ENCODE assay signal across 8 mouse cellular contexts in the genomic region with DNA sequence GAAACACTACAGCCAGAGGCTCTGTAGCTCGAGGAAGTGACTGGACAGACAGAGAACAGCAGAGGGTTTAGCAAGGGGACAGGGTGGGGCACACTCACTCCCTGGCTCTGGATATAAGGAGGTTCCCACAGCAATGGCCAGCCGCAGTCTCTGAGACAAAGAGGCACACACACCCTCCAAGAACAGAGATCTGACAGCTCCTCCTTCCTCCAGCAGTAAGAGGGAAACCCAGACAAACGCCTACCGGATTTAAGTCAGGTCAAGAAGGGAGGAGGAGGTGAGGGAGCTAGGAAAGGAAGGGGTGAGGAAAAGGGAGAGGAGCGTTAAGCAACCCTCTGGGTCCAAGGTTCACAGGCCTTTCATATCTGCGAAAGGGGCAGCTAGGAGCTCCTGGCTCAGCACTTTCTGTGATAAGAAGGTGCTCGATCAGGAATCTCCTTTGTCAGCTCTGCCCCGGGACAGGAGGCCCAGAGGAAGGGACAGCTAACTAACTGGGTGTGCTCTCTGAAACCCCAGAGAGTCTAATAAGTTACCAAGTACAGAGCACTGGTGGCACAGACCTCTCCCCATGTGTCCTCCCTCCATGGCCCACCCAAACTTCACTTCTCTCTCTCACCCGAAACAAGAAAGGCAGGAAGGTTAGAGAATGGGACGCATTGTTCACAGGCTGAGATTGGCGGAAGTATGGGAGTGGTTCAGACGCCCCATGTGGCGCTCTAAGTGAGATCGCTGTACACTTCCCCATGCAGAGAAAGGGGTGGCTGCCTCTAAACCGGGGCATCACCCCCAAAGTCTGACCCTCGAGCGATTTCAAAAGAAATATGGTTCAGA. TPM values are rescaled to one million over a fixed set of nuclear protein-coding genes. Genes with fewer than 3 reads are reported as not detected.
DNase-seq lines count a peak whose midpoint lies in the region; ATAC-seq and TF ChIP-seq lines count a peak whose summit lies in the region.

No protein-coding gene starts in this region.

- H3K9me3 ChIP-seq in E14TG2a.4 (ENCODE audit: low read length), result no peaks in the 10 kb centered on the region
- no peaks in the 10 kb centered on the region for H3K9me3 ChIP-seq in embryonic facial prominence, embryonic 13.5 days
- no peaks in the 10 kb centered on the region for H3K9me3 ChIP-seq in hindbrain, embryonic 16.5 days (ENCODE audit: control insufficient read depth, low read length)
- H3K9me3 ChIP-seq in liver, embryonic 15.5 days (replicated peaks), result no peaks in the 10 kb centered on the region
- H3K9me3 ChIP-seq in neural tube, embryonic 14.5 days (ENCODE audit: control insufficient read depth, low read length), result no peaks in the 10 kb centered on the region

- H3K4me2 ChIP-seq in embryonic facial prominence, embryonic 13.5 days, result no peak overlapping the region
- H3K4me2 ChIP-seq in hindbrain, embryonic 16.5 days (ENCODE audit: low read length), result 0 out of 2 replicates have a peak overlapping the region, but pooled peaks have one; percentile 15
- H3K4me2 ChIP-seq in liver, embryonic 15.5 days, result peak overlapping the region; percentile 39
- H3K4me2 ChIP-seq in neural tube, embryonic 14.5 days (ENCODE audit: low read depth, low read length), result no peak overlapping the region

- H3K4me1 ChIP-seq in E14TG2a.4 (replicated peaks; ENCODE audit: low read depth, low read length), result peaks cover 88% of the 10 kb centered on the region
- peaks cover 21% of the 10 kb centered on the region for H3K4me1 ChIP-seq in embryonic facial prominence, embryonic 13.5 days
- H3K4me1 ChIP-seq in hindbrain, embryonic 16.5 days (ENCODE audit: control insufficient read depth, insufficient read depth, low read depth, low read length), result 0 out of 2 replicates have a peak, but pooled peaks cover 3% of the 10 kb centered on the region
- H3K4me1 ChIP-seq in liver, embryonic 15.5 days (replicated peaks), result peaks cover 58% of the 10 kb centered on the region
- no peaks in the 10 kb centered on the region for H3K4me1 ChIP-seq in neural tube, embryonic 14.5 days (ENCODE audit: control insufficient read depth, insufficient read depth, low read length)

- H3K36me3 ChIP-seq in E14TG2a.4 (ENCODE audit: insufficient read depth, low read length), result peaks cover 68% of the 10 kb centered on the region
- H3K36me3 ChIP-seq in embryonic facial prominence, embryonic 13.5 days, result no peaks in the 10 kb centered on the region
- H3K36me3 ChIP-seq in hindbrain, embryonic 16.5 days (ENCODE audit: control insufficient read depth, insufficient read depth, low read length), result no peaks in the 10 kb centered on the region
- 0 out of 2 replicates have a peak, but pooled peaks cover 6% of the 10 kb centered on the region for H3K36me3 ChIP-seq in liver, embryonic 15.5 days (replicated peaks)
- H3K36me3 ChIP-seq in neural tube, embryonic 14.5 days (ENCODE audit: control insufficient read depth, insufficient read depth, low read length), result no peaks in the 10 kb centered on the region

- H3K9ac ChIP-seq in embryonic facial prominence, embryonic 13.5 days, result no peak overlapping the region
- H3K9ac ChIP-seq in hindbrain, embryonic 16.5 days (ENCODE audit: low read depth, low read length), result 0 out of 2 replicates have a peak overlapping the region, but pooled peaks have one; percentile 15
- H3K9ac ChIP-seq in liver, embryonic 15.5 days, result peak overlapping the region; percentile 21; the same call in 1 of the 2 replicates
- no peak overlapping the region; the same call in 1 of the 2 replicates for H3K9ac ChIP-seq in neural tube, embryonic 14.5 days (replicated peaks; ENCODE audit: low read depth, low read length)

- DNase-seq in adrenal gland, adult 2 months, result no peak
- no peak for DNase-seq in layer of hippocampus, adult 18-20 months (ENCODE audit: low spot score in 2 of 2)
- DNase-seq in adrenal gland, adult (ENCODE audit: inconsistent age in 2 of 2, low spot score in 1 of 2), result no peak

- TF ChIP-seq CTCF in E14TG2a.4 (conservative IDR thresholded peaks at IDR 0.05; ENCODE audit: low read length), result no peak

- WGBS in embryonic facial prominence, embryonic 13.5 days, result 39% methylated on average over 17 of the region's 17 CpGs
- 42% methylated on average over 17 of the region's 17 CpGs for WGBS in hindbrain, embryonic 16.5 days
- WGBS in liver, embryonic 15.5 days (ENCODE audit: insufficient replicate concordance), result 21% methylated on average over 17 of the region's 17 CpGs
- 42% methylated on average over 17 of the region's 17 CpGs for WGBS in neural tube, embryonic 14.5 days

- no peaks in the 10 kb centered on the region for H3K27me3 ChIP-seq in E14TG2a.4 (ENCODE audit: insufficient read depth, low read length)
- peaks cover 5% of the 10 kb centered on the region for H3K27me3 ChIP-seq in embryonic facial prominence, embryonic 13.5 days
- H3K27me3 ChIP-seq in hindbrain, embryonic 16.5 days (replicated peaks; ENCODE audit: control insufficient read depth, insufficient read depth, low read length), result 0 out of 2 replicates have a peak, but pooled peaks cover 6% of the 10 kb centered on the region
- H3K27me3 ChIP-seq in liver, embryonic 15.5 days, result no peaks in the 10 kb centered on the region
- H3K27me3 ChIP-seq in neural tube, embryonic 14.5 days (ENCODE audit: control insufficient read depth, insufficient read depth, low read length), result no peaks in the 10 kb centered on the region

- H3K4me3 ChIP-seq in E14TG2a.4 (replicated peaks; ENCODE audit: low read length), result peak overlapping the region; percentile 84
- no peak overlapping the region for H3K4me3 ChIP-seq in embryonic facial prominence, embryonic 13.5 days
- no peak overlapping the region for H3K4me3 ChIP-seq in hindbrain, embryonic 16.5 days (ENCODE audit: low read length)
- H3K4me3 ChIP-seq in liver, embryonic 15.5 days (replicated peaks), result peak overlapping the region; percentile 9
- no peak overlapping the region for H3K4me3 ChIP-seq in neural tube, embryonic 14.5 days (ENCODE audit: low read depth, low read length)

- ATAC-seq in embryonic facial prominence, embryonic 13.5 days (ENCODE audit: insufficient number of reproducible peaks, insufficient read depth, low FRiP score, low TSS enrichment, low read depth), result no peak
- no peak for ATAC-seq in hindbrain, embryonic 16.5 days
- peak; percentile 50 for ATAC-seq in liver, embryonic 15.5 days (ENCODE audit: insufficient read depth)
- ATAC-seq in neural tube, embryonic 14.5 days (ENCODE audit: low read depth), result no peak

- H3K27ac ChIP-seq in embryonic facial prominence, embryonic 13.5 days, result 0 out of 2 replicates have a peak overlapping the region, but pooled peaks have one; percentile 24
- 0 out of 2 replicates have a peak overlapping the region, but pooled peaks have one; percentile 12 for H3K27ac ChIP-seq in hindbrain, embryonic 16.5 days (ENCODE audit: low read depth, low read length)
- H3K27ac ChIP-seq in liver, embryonic 15.5 days (replicated peaks), result peak overlapping the region; percentile 67
- peak overlapping the region; percentile 39; the same call in 1 of the 2 replicates for H3K27ac ChIP-seq in neural tube, embryonic 14.5 days (ENCODE audit: low read depth, low read length)

RNA-seq across cellular contexts. Expression of a gene that starts 7.4 kb away (rescaled TPM):
- polyA plus RNA-seq in embryonic facial prominence, embryonic 13.5 days (2015; fragmentation: Nextera tagmentation; extraction: Ambion mirVana), result 4.5 and 6.2 TPM in 2 replicates
- polyA plus RNA-seq in hindbrain, embryonic 16.5 days (2015; fragmentation: Nextera tagmentation; extraction: Ambion mirVana), result 4.9 and 5.9 TPM in 2 replicates
- polyA plus RNA-seq in liver, embryonic 15.5 days (2015; fragmentation: Nextera tagmentation; extraction: Ambion mirVana), result 9.9 and 10.5 TPM in 2 replicates
- polyA plus RNA-seq in neural tube, embryonic 14.5 days (2014; fragmentation: Nextera tagmentation; extraction: Ambion mirVana), result 2.6 and 7.1 TPM in 2 replicates
- 1 to 10 TPM; 2.8 to 3.9 TPM for total RNA-seq in adrenal gland, adult 2 months (2021)
- 3.7 and 4.2 TPM in 2 replicates for polyA plus RNA-seq in adrenal gland, adult 2 months (2012; rRNA removed)
- 1 to 10 TPM; 1.5 to 2.2 TPM for total RNA-seq in layer of hippocampus, adult 18-20 months (2021)

RNA-seq across cellular contexts. Expression of a gene that starts 16.5 kb away (rescaled TPM):
- polyA plus RNA-seq in embryonic facial prominence, embryonic 13.5 days (2015; fragmentation: Nextera tagmentation; extraction: Ambion mirVana), result 203 and 286 TPM in 2 replicates
- polyA plus RNA-seq in hindbrain, embryonic 16.5 days (2015; fragmentation: Nextera tagmentation; extraction: Ambion mirVana), result 218 and 228 TPM in 2 replicates
- 128 and 168 TPM in 2 replicates for polyA plus RNA-seq in liver, embryonic 15.5 days (2015; fragmentation: Nextera tagmentation; extraction: Ambion mirVana)
- polyA plus RNA-seq in neural tube, embryonic 14.5 days (2014; fragmentation: Nextera tagmentation; extraction: Ambion mirVana), result 258 and 280 TPM in 2 replicates
- total RNA-seq in adrenal gland, adult 2 months (2021), result 100 to 1,000 TPM; 162 to 202 TPM
- 2,091 and 3,081 TPM in 2 replicates for polyA plus RNA-seq in adrenal gland, adult 2 months (2012; rRNA removed)
- total RNA-seq in layer of hippocampus, adult 18-20 months (2021), result 100 to 1,000 TPM in 1 of 2 experiments, 10 to 100 TPM in 1; 94.8 to 109 TPM

RNA-seq across cellular contexts. Expression of a gene that starts 21.2 kb away (rescaled TPM):
- polyA plus RNA-seq in embryonic facial prominence, embryonic 13.5 days (2015; fragmentation: Nextera tagmentation; extraction: Ambion mirVana), result 202 and 208 TPM in 2 replicates
- polyA plus RNA-seq in hindbrain, embryonic 16.5 days (2015; fragmentation: Nextera tagmentation; extraction: Ambion mirVana), result 45.1 and 56.1 TPM in 2 replicates
- polyA plus RNA-seq in liver, embryonic 15.5 days (2015; fragmentation: Nextera tagmentation; extraction: Ambion mirVana), result 22.6 and 24.7 TPM in 2 replicates
- 24.7 and 49.0 TPM in 2 replicates for polyA plus RNA-seq in neural tube, embryonic 14.5 days (2014; fragmentation: Nextera tagmentation; extraction: Ambion mirVana)
- 10 to 100 TPM; 36.2 to 39.9 TPM for total RNA-seq in adrenal gland, adult 2 months (2021)
- 173 and 192 TPM in 2 replicates for polyA plus RNA-seq in adrenal gland, adult 2 months (2012; rRNA removed)
- 10 to 100 TPM; 15.0 to 15.2 TPM for total RNA-seq in layer of hippocampus, adult 18-20 months (2021)

RNA-seq across cellular contexts. Expression of a gene that starts 49.6 kb away (rescaled TPM):
- 49.4 and 53.3 TPM in 2 replicates for polyA plus RNA-seq in embryonic facial prominence, embryonic 13.5 days (2015; fragmentation: Nextera tagmentation; extraction: Ambion mirVana)
- polyA plus RNA-seq in hindbrain, embryonic 16.5 days (2015; fragmentation: Nextera tagmentation; extraction: Ambion mirVana), result 58.5 and 59.9 TPM in 2 replicates
- 16.0 and 17.2 TPM in 2 replicates for polyA plus RNA-seq in liver, embryonic 15.5 days (2015; fragmentation: Nextera tagmentation; extraction: Ambion mirVana)
- polyA plus RNA-seq in neural tube, embryonic 14.5 days (2014; fragmentation: Nextera tagmentation; extraction: Ambion mirVana), result 66.5 and 75.4 TPM in 2 replicates
- 100 to 1,000 TPM in 1 of 2 experiments, 10 to 100 TPM in 1; 95.8 to 109 TPM for total RNA-seq in adrenal gland, adult 2 months (2021)
- polyA plus RNA-seq in adrenal gland, adult 2 months (2012; rRNA removed), result 461 and 500 TPM in 2 replicates
- total RNA-seq in layer of hippocampus, adult 18-20 months (2021), result 10 to 100 TPM; 51.9 to 53.9 TPM

RNA-seq across cellular contexts. Expression of a gene that starts 53.7 kb away (rescaled TPM):
- 29.7 and 33.1 TPM in 2 replicates for polyA plus RNA-seq in embryonic facial prominence, embryonic 13.5 days (2015; fragmentation: Nextera tagmentation; extraction: Ambion mirVana)
- 31.4 and 35.6 TPM in 2 replicates for polyA plus RNA-seq in hindbrain, embryonic 16.5 days (2015; fragmentation: Nextera tagmentation; extraction: Ambion mirVana)
- 21.2 and 23.0 TPM in 2 replicates for polyA plus RNA-seq in liver, embryonic 15.5 days (2015; fragmentation: Nextera tagmentation; extraction: Ambion mirVana)
- 26.0 and 35.8 TPM in 2 replicates for polyA plus RNA-seq in neural tube, embryonic 14.5 days (2014; fragmentation: Nextera tagmentation; extraction: Ambion mirVana)
- total RNA-seq in adrenal gland, adult 2 months (2021), result 100 to 1,000 TPM; 116 to 139 TPM
- 262 and 276 TPM in 2 replicates for polyA plus RNA-seq in adrenal gland, adult 2 months (2012; rRNA removed)
- 10 to 100 TPM; 33.8 to 34.6 TPM for total RNA-seq in layer of hippocampus, adult 18-20 months (2021)

Comparison
In these comparisons a context has a peak if more than half of its experiments do, and no peak if none do; other contexts are left out.
1. H3K4me3 ChIP-seq: peak in E14TG2a.4 (single experiment) and liver, embryonic 15.5 days (single experiment); none in embryonic facial prominence, embryonic 13.5 days (single experiment), hindbrain, embryonic 16.5 days (single experiment) and neural tube, embryonic 14.5 days (single experiment).
2. H3K27ac ChIP-seq: peak in every context shown above with its lines; median percentile 67 in liver, embryonic 15.5 days; 39 in neural tube, embryonic 14.5 days; 24 in embryonic facial prominence, embryonic 13.5 days; 12 in hindbrain, embryonic 16.5 days.
3. H3K4me2 ChIP-seq: peak in hindbrain, embryonic 16.5 days (single experiment) and liver, embryonic 15.5 days (single experiment); none in embryonic facial prominence, embryonic 13.5 days (single experiment) and neural tube, embryonic 14.5 days (single experiment).
4. H3K9ac ChIP-seq: peak in hindbrain, embryonic 16.5 days (single experiment) and liver, embryonic 15.5 days (single experiment); none in embryonic facial prominence, embryonic 13.5 days (single experiment) and neural tube, embryonic 14.5 days (single experiment).